Mouse (Mus musculus) brain, embryonic 14.5 days (tissue): ENCODE measurements around the gene Nampt. TPM values are rescaled to one million over a fixed set of nuclear protein-coding genes. Genes with fewer than 3 reads are reported as not detected.

Experiments used
- DNase-seq: peaks from one replicate; pipeline ENCODE4 v3.0.0-alpha.2; 2011; ENCODE audit warnings: low read depth
- CTCF ChIP-seq: fragments of 200-500 bp; IDR thresholded peaks from 2 replicates; pipeline ENCODE4 v1.5.1; 2012; ENCODE audit warnings: inconsistent platforms, mild to moderate bottlenecking, moderate library complexity, borderline replicate concordance; ENCODE audit not compliant: insufficient read depth, insufficient read length; ENCODE audit errors: extremely low read depth
- POLR2A ChIP-seq: fragments of 200-500 bp; IDR thresholded peaks from 2 replicates; pipeline ENCODE4 v1.6.1; 2012; ENCODE audit warnings: mild to moderate bottlenecking, inconsistent platforms, borderline replicate concordance; ENCODE audit not compliant: poor library complexity, insufficient read depth, insufficient read length, severe bottlenecking; ENCODE audit errors: extremely low read depth
- polyA plus RNA-seq: library from polyadenylated mRNA; depleted of rRNA; stranded (reverse); fragments of >200 nt; gene quantifications from 2 replicates; pipeline ENCODE4 v1.2.3, GENCODE M21; 2012; rRNA removed

Nampt gene
- polyA plus RNA-seq = 22.6 and 28.4 TPM in 2 replicates

GRCm38 (mm10) chr12:32819416-32819815 is at the start of gene Nampt:
TSS of gene Nampt (plus strand) at chr12:32819545.
- peak; percentile 86 for DNase-seq
- TF ChIP-seq POLR2A (no peak), CTCF (no peak)

GRCm38 (mm10) chr12:32770766-32771165 is 48.6 kb upstream of the Nampt start:
- TF ChIP-seq CTCF (no peak), POLR2A (no peak)
- no peak for DNase-seq

GRCm38 (mm10) chr12:32774592-32774991 is 44.8 kb upstream of the Nampt start:
- no peak for DNase-seq
- no peak for TF ChIP-seq CTCF
- TF ChIP-seq POLR2A = no peak

- DNase-seq = no peak
- TF ChIP-seq CTCF (no peak), POLR2A (no peak)
Observed at GRCm38 (mm10) chr12:32789092-32789491, 30.3 kb upstream of the Nampt start.

- TF ChIP-seq POLR2A = no peak
- TF ChIP-seq CTCF = no peak
- DNase-seq = no peak
Observed at GRCm38 (mm10) chr12:32795765-32796471, 23.4 kb upstream of the Nampt start.

GRCm38 (mm10) chr12:32797438-32797837 is 21.9 kb upstream of the Nampt start:
- DNase-seq = no peak
- TF ChIP-seq POLR2A = no peak
- TF ChIP-seq CTCF = no peak

GRCm38 (mm10) chr12:32801078-32801477 is 18.3 kb upstream of the Nampt start:
- TF ChIP-seq CTCF = no peak
- no peak for TF ChIP-seq POLR2A
- DNase-seq = no peak

- no peak for DNase-seq
- no peak for TF ChIP-seq CTCF
- no peak for TF ChIP-seq POLR2A
Observed at GRCm38 (mm10) chr12:32805559-32805958, 13.8 kb upstream of the Nampt start.

- peak; percentile 99 for DNase-seq
Observed at GRCm38 (mm10) chr12:32819823-32820605, 669 bp downstream of the Nampt start.

GRCm38 (mm10) chr12:32820688-32821503 is 1.6 kb downstream of the Nampt start:
- DNase-seq = peak; percentile 69
- TF ChIP-seq CTCF (no peak), POLR2A (0 out of 2 replicates have a peak, but pooled peaks have one; percentile 29)

More at GRCm38 (mm10) chr12:32819823-32820605, 669 bp downstream of the Nampt start:
- TF ChIP-seq POLR2A (peak; percentile 56), CTCF (0 out of 2 replicates have a peak, but pooled peaks have one; percentile 1)

GRCm38 (mm10) chr12:32821504-32822011 is 2.2 kb downstream of the Nampt start:
- DNase-seq = no peak
- no peak for TF ChIP-seq CTCF
- TF ChIP-seq POLR2A = no peak

GRCm38 (mm10) chr12:32822066-32822465 is 2.7 kb downstream of the Nampt start:
- DNase-seq = no peak
- TF ChIP-seq CTCF = no peak
- TF ChIP-seq POLR2A = no peak
